Mouse (Mus musculus) cerebellum, adult 9-10 months (tissue): ENCODE results near the gene Tbc1d22b.

Source experiments
- DNase-seq: peaks from one replicate; pipeline ENCODE4 v3.0.0; 2022

Tbc1d22b gene

DNA sequence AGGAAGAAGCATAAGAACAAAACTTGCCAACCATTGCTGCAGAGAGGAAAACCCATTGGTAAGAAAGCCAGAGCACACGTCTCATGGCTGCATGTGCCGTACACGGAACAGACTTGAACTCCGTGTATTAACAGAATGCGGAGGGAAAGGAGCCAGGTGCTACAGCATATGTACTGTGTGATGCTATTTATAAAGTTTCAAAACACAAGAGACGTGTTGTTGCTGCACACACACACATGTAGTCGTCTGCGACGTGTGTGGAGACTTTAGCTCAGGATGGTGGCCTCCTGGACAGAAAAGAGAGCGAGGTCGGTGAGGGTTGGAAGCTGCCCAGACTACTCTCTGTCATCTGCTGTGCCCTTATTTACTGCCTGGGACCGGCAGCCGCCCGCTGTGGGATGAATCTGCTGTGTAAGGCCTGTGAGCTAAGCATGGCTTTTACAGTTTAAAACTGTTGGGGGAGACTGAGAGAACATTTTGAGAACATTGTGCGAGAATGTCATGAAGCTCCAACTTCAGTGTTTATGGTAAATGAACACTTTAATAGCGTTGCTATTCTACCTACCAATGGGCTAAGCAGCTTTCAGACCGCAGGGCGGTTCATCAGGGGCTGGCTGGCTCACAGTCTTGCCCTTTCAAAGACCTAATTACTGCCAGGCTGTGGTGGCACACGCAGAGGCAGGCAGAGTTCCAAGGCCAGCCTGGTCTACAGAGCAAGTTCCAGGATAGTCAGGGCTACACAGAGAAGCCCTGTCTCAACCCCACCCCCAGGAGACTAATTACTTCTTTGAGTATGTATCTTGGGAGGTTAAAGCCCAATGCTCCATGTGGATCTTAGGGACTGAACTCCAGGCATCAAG is 6.5 kb upstream of the Tbc1d22b start:
- DNase-seq: peak; percentile 61

DNA sequence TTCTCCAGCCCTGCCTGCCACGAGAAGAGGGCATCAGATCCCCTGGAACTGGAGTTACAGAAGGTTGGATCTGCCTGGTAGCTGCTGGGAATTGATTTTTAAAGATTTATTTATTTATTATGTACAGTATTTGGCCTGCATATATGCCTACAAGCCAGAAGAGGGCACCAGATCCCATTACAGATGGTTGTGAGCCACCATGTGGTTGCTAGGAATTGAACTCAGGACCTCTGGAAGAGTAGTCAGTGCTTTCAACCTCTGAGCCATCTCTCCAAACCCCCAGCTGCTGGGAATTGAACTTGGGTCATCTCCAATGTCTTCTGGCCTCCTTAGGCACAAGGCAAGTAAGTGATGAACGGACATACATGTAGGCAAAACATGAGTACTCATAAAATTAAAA is 5.5 kb upstream of the Tbc1d22b start:
- DNase-seq: no peak

GRCm38 (mm10) chr17:29545241-29545640 is 4.3 kb upstream of the Tbc1d22b start:
- DNase-seq: no peak

DNA sequence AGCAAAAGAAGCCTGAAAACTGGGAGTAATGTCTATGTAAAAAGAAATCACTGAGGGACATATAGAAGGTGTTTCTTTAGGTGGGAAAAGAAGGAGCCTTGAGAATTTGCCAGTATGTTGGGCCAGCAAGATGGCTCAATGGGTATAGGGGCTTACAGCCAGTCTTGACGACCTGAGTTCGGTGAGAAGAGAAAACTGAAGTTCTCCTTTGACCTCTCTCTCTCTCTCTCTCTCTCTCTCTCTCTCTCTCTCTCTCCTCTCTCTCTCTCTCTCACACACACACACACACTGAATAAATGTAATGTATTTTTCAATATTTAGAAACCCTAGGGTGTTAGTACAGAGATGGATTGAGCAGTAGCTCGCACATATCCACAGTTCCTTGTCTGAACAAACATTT is 1.1 kb upstream of the Tbc1d22b start:
- DNase-seq: no peak

- no peak for DNase-seq
Measured at GRCm38 (mm10) chr17:29548994-29549393, 591 bp upstream of the Tbc1d22b start.

DNA sequence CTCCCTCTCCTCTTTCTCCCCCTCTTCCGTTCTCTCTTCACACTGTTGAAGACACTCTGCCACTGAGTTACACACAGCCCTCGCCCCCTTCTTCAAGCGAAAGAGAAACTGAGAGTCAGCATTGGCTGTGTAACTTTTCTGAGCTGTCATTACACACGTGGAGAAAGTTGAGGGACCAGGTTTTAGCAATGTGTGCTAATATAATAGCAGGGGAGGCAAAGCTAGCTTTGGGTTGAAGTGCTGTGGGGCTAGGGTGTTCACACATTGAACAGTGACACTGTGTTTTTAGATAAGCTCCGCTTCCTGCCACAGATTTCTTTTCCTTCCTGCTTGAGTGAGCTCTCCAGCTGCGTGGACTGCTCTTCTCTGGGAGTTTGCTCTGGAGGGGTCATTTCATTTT is 1.4 kb downstream of the Tbc1d22b start:
- DNase-seq: no peak

GRCm38 (mm10) chr17:29552162-29552732 is 2.7 kb downstream of the Tbc1d22b start, which contains the start of gene Tmem217:
TSS of gene Tmem217 (minus strand) at chr17:29552385.
- no peak for DNase-seq

DNA sequence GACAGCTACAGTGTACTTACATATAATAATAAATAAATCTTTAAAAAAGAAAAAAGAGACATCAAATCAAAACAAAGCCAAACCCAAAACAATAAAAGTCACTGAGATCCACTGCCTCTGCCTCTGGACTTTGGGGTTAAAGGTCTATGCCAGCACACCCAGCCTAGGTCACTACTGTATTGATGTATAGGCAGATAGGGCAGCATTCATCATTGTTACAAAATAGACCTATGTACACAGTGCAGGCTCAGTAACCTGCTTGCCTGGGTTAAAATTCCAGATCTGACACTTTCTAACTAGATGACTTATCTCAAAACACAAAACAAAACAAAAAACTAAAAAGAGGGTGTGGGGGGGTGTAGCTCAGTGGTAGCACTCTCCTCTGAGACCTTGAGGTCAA is 4.6 kb downstream of the Tbc1d22b start:
- no peak for DNase-seq

DNA sequence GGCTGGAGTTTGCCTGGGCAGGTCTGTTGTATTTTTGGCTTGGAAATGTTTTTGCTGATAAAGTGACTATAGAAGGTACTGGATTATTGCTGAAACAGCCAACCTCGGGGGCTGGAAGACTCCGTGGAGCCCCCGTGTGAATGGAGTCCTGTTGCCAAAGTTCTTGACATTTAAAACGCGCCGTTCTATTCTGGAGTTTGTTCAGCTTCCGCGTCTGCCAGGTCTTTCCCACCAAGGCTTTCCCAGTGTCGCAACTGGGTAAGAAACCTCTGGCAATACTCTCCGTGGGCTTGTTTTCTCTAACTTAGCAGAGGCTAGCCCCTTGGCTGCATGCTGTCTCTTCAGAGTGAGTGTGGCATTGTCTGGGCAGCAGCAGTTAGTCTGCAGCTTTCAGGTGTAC is 6.9 kb downstream of the Tbc1d22b start:
- no peak for DNase-seq

DNA sequence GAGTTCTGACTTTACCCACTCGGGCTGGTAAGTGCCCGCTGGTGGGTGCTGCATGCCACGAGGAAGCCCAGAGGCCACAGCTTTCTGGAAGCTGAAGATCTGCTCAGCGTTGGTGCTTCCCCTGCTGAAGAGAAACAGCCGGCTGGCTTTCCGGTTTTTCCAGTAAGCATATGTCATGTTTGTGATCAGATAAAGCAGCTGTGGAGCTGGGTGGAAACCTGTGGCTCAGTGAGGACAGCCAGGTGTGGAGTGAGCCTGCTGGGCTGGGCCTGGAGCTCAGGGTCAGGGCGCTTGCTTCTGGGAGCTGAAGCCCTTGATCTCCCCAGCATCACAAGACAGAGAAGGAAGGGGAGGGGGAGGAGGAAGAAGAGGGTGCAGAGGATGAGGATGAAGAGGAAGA is 7.3 kb downstream of the Tbc1d22b start:
- no peak for DNase-seq

DNA sequence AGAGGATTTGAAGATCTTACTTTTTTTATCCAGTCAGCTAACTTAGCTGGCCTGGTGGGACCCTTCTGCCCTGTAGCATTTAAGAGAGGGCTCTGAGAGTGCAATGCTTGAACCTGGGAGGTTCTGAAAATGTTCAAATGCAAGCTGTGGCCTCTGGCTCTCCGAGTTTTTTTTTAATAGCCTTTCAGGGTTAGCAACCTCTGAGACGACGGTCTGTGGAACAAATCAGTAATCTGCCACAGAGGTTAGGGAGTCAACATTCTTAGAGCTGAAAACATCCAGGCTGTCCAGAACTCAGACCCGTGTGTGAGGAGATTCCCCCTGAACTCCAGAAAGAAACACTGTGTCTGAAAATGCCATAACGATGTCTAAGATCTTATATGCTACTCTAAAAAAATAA is 8.9 kb downstream of the Tbc1d22b start:
- DNase-seq: no peak

DNA sequence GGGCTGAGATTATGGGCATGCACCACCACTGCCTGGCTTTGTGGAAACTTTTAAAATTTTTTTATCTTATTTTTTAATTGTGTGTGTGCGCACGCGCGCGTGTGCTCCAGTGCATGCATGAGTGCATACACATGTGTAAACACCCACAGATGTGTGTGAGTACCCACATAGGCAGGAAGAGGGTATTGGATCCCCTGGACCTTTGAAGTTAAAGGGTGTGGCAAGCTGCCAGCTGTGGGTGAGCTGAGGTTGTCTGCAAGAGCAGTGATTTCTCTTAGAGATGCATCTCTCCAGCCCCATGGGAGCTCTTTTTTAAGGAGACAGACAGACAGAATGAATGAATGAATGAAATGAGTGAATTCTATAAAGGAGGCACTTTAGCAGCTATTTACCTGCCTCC is 15.9 kb downstream of the Tbc1d22b start:
- no peak for DNase-seq

- DNase-seq: no peak
Measured at GRCm38 (mm10) chr17:29568435-29568834, 18.9 kb downstream of the Tbc1d22b start.

DNA sequence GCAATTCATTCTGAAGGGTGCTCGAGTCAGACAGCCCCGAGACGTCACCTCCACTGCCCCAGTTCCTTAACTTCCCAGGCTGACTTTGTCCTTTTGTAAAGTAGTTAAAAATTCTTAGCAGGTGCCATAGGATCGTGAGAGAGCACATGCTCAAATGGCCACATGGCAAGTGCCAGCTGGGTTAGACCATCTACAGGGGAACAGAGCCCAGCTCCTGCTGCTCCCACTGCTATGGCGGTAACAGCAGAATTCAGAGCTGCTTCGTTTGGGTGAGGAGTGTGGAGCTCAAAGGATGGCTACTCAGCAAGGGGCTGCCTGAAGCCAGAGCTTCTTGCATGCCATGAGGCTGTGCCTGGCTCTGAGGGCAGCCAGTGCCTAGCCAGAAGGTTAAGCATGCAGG is 20.2 kb downstream of the Tbc1d22b start:
- no peak for DNase-seq

DNA sequence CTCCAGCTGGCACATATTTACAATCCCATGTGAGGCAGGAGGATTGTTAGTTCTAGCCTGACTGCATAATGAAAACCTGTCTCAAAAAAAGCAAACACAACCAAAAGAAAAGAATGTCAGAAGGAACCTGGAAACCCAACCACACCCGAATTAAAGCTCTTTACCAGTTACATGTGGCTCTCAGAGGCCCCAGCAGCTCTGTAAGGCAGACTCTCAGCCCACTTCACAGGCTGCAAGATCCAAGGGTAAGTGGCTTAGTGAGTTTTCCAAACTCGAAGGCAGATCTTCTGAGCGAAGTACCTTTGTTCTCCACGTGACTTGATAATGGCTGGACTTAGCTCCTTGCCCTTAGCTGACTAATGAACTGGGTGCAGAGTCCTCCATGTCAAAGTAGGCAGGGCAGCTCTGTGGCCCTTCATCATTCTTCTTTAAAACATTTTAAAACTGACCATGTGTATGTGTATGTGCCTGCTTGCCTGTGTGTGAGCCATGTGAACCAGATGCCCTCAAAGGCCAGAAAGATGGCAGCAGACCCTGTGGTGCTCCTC is 30.1 kb downstream of the Tbc1d22b start:
- DNase-seq: no peak

- DNase-seq: no peak
Measured at GRCm38 (mm10) chr17:29583569-29583968, 34.0 kb downstream of the Tbc1d22b start.

GRCm38 (mm10) chr17:29584306-29584705 is 34.7 kb downstream of the Tbc1d22b start:
- no peak for DNase-seq

- DNase-seq: no peak
Measured at GRCm38 (mm10) chr17:29584737-29585136, 35.2 kb downstream of the Tbc1d22b start.

DNA sequence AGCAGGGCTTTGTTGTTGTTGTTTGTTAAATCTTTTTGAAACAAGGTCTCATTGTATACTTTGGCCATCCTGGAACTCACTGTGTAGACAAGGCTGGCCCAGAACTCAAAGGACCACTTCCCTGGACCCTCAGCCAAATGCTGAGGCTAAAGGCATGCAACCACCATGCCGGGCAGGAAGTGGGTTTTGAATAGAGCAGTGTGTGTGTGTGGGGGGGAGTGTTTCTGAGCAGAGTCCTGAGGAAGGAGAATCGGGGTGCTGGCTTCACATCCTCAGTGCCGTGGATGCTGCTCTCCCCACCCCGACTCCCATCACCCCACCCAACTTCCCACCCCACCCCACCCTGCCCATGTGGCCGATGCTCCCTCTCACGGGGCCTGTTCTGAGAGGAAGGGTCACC is 35.9 kb downstream of the Tbc1d22b start:
- DNase-seq: no peak

DNA sequence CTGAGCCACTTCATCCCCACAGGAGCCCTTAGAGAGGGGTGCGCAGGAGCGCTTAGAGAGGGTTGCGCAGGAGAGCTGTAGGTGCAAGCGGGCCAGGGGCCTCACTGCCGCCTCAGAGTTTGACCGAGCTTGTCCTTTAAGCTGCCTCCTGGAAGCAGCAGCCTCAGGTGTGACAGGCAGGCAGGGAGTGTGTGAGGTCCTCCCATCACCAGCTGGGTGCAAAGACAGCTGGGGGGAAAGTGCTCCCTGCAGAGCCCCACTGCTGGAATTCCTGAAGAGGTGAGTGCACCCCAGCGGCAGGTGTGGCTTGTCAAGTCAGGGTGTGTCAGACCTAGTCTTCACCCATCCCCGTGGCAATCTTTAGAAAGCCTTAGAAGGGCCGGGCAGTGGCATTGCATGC is 37.3 kb downstream of the Tbc1d22b start:
- no peak for DNase-seq

DNA sequence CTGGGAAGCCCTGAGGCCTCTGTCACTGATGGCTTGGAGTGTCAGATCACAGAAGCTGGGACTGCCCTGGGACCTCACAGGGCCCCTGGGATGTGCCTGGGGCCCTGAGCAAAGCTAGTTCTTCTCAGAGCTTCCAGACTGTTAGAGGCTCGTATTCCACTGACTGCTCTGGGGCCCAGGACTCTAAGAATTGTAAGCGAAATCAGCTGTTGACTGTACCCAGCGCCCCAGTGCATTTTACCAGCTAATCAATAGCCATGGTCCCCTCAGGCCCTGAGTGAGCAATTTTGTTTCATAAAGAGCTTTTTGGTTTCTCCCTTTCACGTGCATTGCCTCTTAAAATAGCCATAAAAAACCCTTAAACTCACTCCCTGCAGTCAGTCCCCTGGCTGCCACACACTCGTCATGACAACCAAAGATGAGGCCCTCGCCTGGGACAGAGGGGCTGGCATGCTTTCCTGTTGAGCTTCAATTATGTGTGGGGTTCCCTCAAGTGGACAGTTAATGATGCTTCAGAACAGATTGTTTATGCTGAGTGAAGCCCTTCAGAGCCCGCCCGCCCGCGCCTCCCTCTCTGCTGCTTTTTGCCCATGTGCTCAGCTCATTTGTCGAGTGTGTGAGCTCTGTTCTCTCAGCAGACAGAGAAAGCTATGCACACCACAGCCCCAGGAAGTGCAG is 39.8 kb downstream of the Tbc1d22b start:
- DNase-seq: no peak

DNA sequence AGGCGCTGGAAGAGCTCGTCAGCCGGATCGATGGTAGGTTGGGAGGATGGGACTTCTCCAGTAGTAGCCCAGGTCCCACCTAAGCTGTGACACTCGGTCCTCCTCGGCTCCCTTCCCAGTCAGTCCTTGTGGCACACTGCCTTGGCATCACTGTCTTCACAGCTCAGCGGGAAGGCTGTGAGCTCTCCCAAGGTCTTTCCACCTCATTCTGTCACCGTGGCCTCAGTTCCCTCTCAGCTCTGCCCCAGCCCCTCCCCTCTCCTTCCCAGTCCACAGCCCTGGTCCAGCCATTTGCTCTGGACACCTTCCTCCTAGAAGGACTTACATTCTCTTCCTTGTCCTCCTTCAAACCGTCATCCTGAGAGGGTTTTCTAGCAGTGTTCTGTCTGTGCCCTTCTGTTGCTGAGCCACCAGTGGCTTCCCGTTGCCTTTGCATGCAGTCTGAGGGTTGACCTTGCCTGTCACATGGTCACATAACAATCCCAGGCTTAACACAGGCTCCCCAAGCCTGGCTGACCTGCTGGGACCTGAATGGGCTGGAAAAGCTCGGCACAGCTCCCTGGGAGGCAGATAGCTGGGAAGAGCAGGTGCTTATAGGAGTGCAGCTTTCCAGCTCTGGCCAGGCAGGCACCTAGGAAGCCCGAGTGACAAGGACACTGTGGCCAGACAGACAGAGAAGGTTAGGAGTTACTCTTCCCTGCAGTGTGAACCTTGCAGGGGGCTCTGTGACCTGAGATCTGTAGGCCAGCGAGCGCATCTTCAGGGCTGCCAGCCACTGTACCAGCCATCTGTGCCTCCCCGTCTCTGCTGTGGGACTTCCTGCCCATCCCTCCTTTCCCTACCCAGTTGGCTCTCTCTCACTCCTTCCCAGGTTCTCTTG is 46.5 kb downstream of the Tbc1d22b start:
- peak; percentile 79 for DNase-seq

DNA sequence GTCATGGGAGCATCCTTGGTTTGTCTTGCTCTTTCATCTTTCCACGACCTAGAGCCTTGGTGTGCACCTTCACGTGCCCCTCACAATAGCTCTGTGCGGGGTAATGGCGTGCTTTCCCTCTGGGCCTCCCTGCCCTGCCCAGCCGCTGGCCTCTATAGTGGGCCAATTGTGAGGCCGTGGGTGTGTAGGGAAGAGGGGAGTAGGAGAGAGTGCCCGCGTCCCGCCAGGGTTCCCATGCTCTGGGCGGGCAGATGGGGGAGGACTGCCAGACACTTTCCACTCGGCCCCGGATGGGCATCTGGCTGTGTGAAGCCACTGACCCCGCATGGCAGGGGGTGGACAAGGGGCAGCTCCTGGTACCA is 47.2 kb downstream of the Tbc1d22b start:
- no peak for DNase-seq
